Mouse (Mus musculus): ENCODE measurements around the gene Catsperg1.

GRCm38 (mm10) chr7:29170066-29170754, 43.6 kb downstream of the Catsperg1 start, which contains the start of the genes Ggn and Spred3:
- no peak for TF ChIP-seq EP300 (IDR thresholded peaks at IDR 0.05; ENCODE audit: low read depth)
- TF ChIP-seq CTCF (IDR thresholded peaks at IDR 0.05; ENCODE audit: low read depth): no peak

Measured in heart, postnatal 0 days (tissue).